Mouse (Mus musculus) neural tube, embryonic 11.5 days (tissue): Measurements from ENCODE around the gene Tmem167b. TPM values are rescaled to one million over a fixed set of nuclear protein-coding genes. Genes with fewer than 3 reads are reported as not detected.

Experiments used
- ATAC-seq: fragments of 200-750 bp; cut with Nextera tagmentation; 2 replicates; pipeline ENCODE4 v1.8.0; 2017; ENCODE audit warnings: moderate number of reproducible peaks, mild to moderate bottlenecking, moderate TSS enrichment, moderate library complexity; ENCODE audit not compliant: insufficient read depth, low FRiP score, low TSS enrichment
- DNase-seq: peaks from one replicate; pipeline ENCODE4 v3.0.0-alpha.2; 2015; ENCODE audit warnings: low spot score
- H3K27ac ChIP-seq: fragments of 300-500 bp; sonication (generic); 2 replicates; pipeline ENCODE4 v1.5.1; 2014; ENCODE audit warnings: low read depth, mild to moderate bottlenecking, low read length
- H3K27me3 ChIP-seq: fragments of 300-500 bp; sonication (generic); 2 replicates; pipeline ENCODE4 v1.6.1; 2014; ENCODE audit warnings: mild to moderate bottlenecking, low read length, mixed read lengths; ENCODE audit not compliant: control insufficient read depth, insufficient read depth
- H3K36me3 ChIP-seq: fragments of 300-500 bp; sonication (generic); 2 replicates; pipeline ENCODE4 v1.6.1; 2014; ENCODE audit warnings: mild to moderate bottlenecking, low read length, moderate library complexity, mixed read lengths; ENCODE audit not compliant: control insufficient read depth, insufficient read depth
- H3K4me1 ChIP-seq: fragments of 300-500 bp; sonication (generic); 2 replicates; pipeline ENCODE4 v1.6.1; 2014; ENCODE audit warnings: low read length, mixed read lengths; ENCODE audit not compliant: control insufficient read depth, insufficient read depth
- H3K4me2 ChIP-seq: fragments of 300-500 bp; sonication (generic); 2 replicates; pipeline ENCODE4 v1.6.1; 2014; ENCODE audit warnings: low read depth, mild to moderate bottlenecking, moderate library complexity
- H3K4me3 ChIP-seq: fragments of 300-500 bp; sonication (generic); 2 replicates; pipeline ENCODE4 v1.5.1; 2014; ENCODE audit warnings: low read depth, low read length
- H3K9ac ChIP-seq: fragments of 300-500 bp; sonication (generic); 2 replicates; pipeline ENCODE4 v1.6.1; 2014; ENCODE audit warnings: mild to moderate bottlenecking, low read length
- H3K9me3 ChIP-seq: fragments of 300-500 bp; sonication (generic); 2 replicates; pipeline ENCODE4 v1.6.1; 2016; ENCODE audit warnings: low read length; ENCODE audit not compliant: control insufficient read depth
- WGBS: fragments of 180-500 bp; shearing (Covaris S2); extraction: QIAGEN DNeasy Blood & Tissue Kit; methylation state at CpG from one replicate; pipeline ENCODE4 v1.1.7; 2014; 5-methylcytosine and 5-hydroxymethylcytosine counted together
- polyA plus RNA-seq: library from polyadenylated mRNA; unstranded; fragments of >200 nt; fragmentation: Nextera tagmentation; extraction: Ambion mirVana; gene quantifications from 2 replicates; pipeline ENCODE4 v1.2.1, GENCODE M21; 2014

Tmem167b gene
- polyA plus RNA-seq, 1 experiment from 2014 or later, result 56.6 TPM

- Histone ChIP-seq H3K36me3 (no peaks in the 10 kb centered on the region), H3K4me1 (no peaks in the 10 kb centered on the region), H3K27me3 (no peaks in the 10 kb centered on the region), H3K9ac (no peak overlapping the region), H3K4me2 (no peak overlapping the region), H3K27ac (no peak overlapping the region), H3K9me3 (no peaks in the 10 kb centered on the region), H3K4me3 (no peak overlapping the region)
- DNase-seq (no peak), ATAC-seq (no peak)
- WGBS, result 93% methylated on average over 8 of the region's 8 CpGs
These were observed 33.8 kb downstream of the Tmem167b start for GRCm38 (mm10) chr3:108528489-108528888.

DNA sequence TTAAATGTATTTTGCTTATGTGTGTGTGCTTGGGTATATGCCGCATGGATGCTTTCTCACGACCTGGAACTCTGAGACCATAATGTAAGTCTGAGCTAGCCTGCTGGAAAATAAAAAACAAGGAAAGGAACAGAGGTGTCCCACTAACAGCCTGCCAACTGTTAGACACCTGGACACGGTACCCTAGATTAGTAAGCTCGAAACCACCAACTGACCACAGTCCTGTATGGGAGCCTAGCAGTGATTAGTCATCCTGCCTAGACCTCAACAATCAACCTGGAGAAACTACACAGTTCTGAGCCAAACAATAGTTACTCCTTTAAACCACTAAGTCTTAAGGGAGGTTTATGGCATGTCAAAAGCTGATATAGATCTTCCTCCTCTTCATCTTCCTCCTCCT, 38.9 kb downstream of the Tmem167b start:
- WGBS, result 88% methylated on average over 4 of the region's 4 CpGs
- Histone ChIP-seq H3K9me3 (no peaks in the 10 kb centered on the region), H3K4me2 (no peak overlapping the region), H3K9ac (no peak overlapping the region), H3K4me1 (no peaks in the 10 kb centered on the region), H3K4me3 (no peak overlapping the region), H3K27ac (no peak overlapping the region), H3K27me3 (no peaks in the 10 kb centered on the region), H3K36me3 (no peaks in the 10 kb centered on the region)
- ATAC-seq, result no peak
- no peak for DNase-seq

- H3K4me2 ChIP-seq, result no peak overlapping the region
- no peaks in the 10 kb centered on the region for H3K27me3 ChIP-seq
- H3K9ac ChIP-seq, result no peak overlapping the region
- 68% methylated on average over 4 of the region's 4 CpGs for WGBS
- no peak for DNase-seq
- no peaks in the 10 kb centered on the region for H3K4me1 ChIP-seq
- no peak overlapping the region for H3K4me3 ChIP-seq
- ATAC-seq, result no peak
- no peaks in the 10 kb centered on the region for H3K9me3 ChIP-seq
- H3K27ac ChIP-seq, result no peak overlapping the region
- no peaks in the 10 kb centered on the region for H3K36me3 ChIP-seq
These were observed 44.0 kb downstream of the Tmem167b start for GRCm38 (mm10) chr3:108518276-108518675.

DNA sequence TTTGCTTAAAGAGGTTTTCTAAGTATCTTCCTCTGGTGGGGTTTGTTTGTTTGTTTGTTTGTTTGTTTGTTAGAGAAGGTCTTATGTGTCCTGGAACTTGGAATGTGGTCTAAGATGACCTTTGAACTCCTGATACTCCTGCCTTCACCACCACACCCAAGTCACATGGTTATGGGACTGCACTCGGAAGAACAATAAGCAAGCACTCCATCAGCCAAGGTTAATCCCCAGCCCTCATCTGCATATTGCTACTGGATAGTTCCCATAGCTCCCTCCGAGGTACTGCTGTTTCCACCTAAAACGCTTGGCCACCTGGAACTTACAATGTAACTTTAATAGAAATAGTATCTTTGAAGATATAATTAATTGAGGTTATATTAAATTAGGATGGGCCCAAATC, 48.8 kb downstream of the Tmem167b start:
- no peak overlapping the region for H3K4me3 ChIP-seq
- ATAC-seq (no peak), DNase-seq (no peak)
- H3K9ac ChIP-seq, result no peak overlapping the region
- H3K9me3 ChIP-seq, result no peaks in the 10 kb centered on the region
- no peaks in the 10 kb centered on the region for H3K27me3 ChIP-seq
- H3K4me2 ChIP-seq, result no peak overlapping the region
- H3K27ac ChIP-seq, result no peak overlapping the region
- 0 out of 2 replicates have a peak, but pooled peaks cover 4% of the 10 kb centered on the region for H3K4me1 ChIP-seq
- 71% methylated on average over 3 of the region's 3 CpGs for WGBS
- no peaks in the 10 kb centered on the region for H3K36me3 ChIP-seq

DNA sequence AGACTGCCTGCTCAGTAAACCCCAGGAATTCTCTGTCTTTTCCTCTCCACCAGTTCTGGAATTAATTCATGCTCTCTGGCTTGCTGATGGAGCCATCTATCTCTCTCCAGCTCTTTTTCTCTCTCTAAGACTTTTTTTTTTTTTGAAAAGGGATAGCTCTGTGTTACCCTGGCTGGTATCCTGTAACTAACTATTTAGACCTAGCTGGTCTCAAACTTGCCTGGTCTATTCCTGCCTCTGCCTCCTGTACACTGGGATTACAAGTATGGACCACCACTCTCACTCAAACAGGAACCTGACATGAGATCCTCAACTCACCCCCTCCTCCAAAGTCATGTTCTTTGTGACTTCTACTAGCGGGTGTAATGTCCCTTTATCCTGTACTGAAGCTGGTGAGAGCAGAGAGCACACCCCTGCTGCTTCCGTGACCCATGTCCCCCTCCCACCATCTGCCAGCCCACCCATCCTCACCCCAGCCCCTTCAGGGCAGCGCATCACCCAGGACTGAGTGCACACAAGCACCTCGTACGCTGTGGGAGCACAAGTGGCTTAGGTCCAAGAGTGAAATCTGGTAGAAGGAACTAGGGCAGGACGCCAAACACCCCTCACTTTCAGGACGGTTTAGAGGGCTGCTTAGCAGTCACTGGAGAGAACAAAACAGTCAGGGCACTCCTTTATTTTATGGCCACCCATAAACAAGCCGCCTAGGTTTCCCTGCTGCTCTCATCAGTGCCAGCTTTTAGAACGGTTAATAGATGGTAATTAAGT, 51.4 kb downstream of the Tmem167b start:
- Histone ChIP-seq H3K9ac (peak overlapping the region; percentile 48), H3K4me1 (0 out of 2 replicates have a peak, but pooled peaks cover 4% of the 10 kb centered on the region), H3K4me2 (no peak overlapping the region; the same call in 1 of the 2 replicates), H3K27ac (peak overlapping the region; percentile 5; the same call in 1 of the 2 replicates), H3K4me3 (no peak overlapping the region), H3K27me3 (no peaks in the 10 kb centered on the region), H3K9me3 (no peaks in the 10 kb centered on the region), H3K36me3 (no peaks in the 10 kb centered on the region)
- WGBS, result 9% methylated on average over 9 of the region's 9 CpGs
- ATAC-seq, result peak; percentile 74
- DNase-seq, result peak; percentile 20

- no peak for DNase-seq
- no peaks in the 10 kb centered on the region for H3K27me3 ChIP-seq
- no peaks in the 10 kb centered on the region for H3K36me3 ChIP-seq
- no peak overlapping the region for H3K9ac ChIP-seq
- H3K4me3 ChIP-seq, result no peak overlapping the region
- no peak overlapping the region for H3K4me2 ChIP-seq
- H3K9me3 ChIP-seq, result no peaks in the 10 kb centered on the region
- H3K27ac ChIP-seq, result no peak overlapping the region
- 46% methylated on average over 1 of the region's 2 CpGs for WGBS
- 0 out of 2 replicates have a peak, but pooled peaks cover 4% of the 10 kb centered on the region for H3K4me1 ChIP-seq
- ATAC-seq, result no peak
These were observed 52.1 kb downstream of the Tmem167b start for GRCm38 (mm10) chr3:108510156-108510555.

- H3K9me3 ChIP-seq, result no peaks in the 10 kb centered on the region
- DNase-seq (no peak), ATAC-seq (no peak)
- no peaks in the 10 kb centered on the region for H3K27me3 ChIP-seq
- no peak overlapping the region for H3K4me2 ChIP-seq
- 82% methylated on average over 3 of the region's 4 CpGs for WGBS
- no peak overlapping the region for H3K27ac ChIP-seq
- H3K36me3 ChIP-seq, result no peaks in the 10 kb centered on the region
- 0 out of 2 replicates have a peak, but pooled peaks cover 4% of the 10 kb centered on the region for H3K4me1 ChIP-seq
- no peak overlapping the region for H3K4me3 ChIP-seq
- H3K9ac ChIP-seq, result no peak overlapping the region
These were observed 53.4 kb downstream of the Tmem167b start for GRCm38 (mm10) chr3:108508745-108509474.
